Mouse (Mus musculus) cortical plate, adult 2 months (tissue): ENCODE measurements at regions not wholly inside any gene's neighbourhood (a gene's known extent, or its start where the extent isn't known, plus 50 kb on each side); places are given as distances from the start of the nearest gene placed in this dataset.

Experiments used
- CTCF ChIP-seq: fragments of 200-500 bp; IDR thresholded peaks from 2 replicates; pipeline ENCODE4 v1.5.1; 2011; ENCODE audit warnings: mild to moderate bottlenecking, control low read depth, low read length; ENCODE audit not compliant: insufficient read depth; ENCODE audit errors: extremely low read depth
- POLR2A ChIP-seq: fragments of 200-500 bp; IDR thresholded peaks from 2 replicates; pipeline ENCODE4 v1.6.1; 2011; ENCODE audit warnings: mild to moderate bottlenecking, low read length, control low read depth; ENCODE audit not compliant: insufficient read depth; ENCODE audit errors: extremely low read depth

DNA sequence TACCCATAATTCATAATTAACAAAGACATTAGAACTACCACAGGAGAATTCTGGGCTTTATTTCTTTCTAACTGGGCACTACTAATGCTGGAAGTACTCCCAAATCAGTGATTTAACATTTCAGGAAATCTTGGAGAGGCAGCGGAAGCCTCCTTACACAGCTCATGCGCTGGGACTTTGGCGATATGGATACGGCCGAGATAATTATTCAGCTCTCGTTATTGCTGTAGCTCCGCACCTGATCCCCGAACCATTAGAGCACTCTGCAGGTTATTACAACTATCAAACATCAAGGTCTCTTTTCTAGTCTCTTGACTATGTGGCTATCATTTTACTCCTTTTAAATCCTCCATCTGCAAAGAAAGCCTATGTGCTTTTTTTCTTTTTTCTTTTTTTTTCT is 221.3 kb upstream of the Vrk2 start:
- TF ChIP-seq CTCF (no peak), POLR2A (no peak)
